Mouse (Mus musculus) T-helper 2 cell (primary cell): ENCODE results near the gene Scmh1.
"Not testable (repeated sequence)": the region's sequence is repeated elsewhere in the genome, so short reads cannot be mapped to it uniquely, and the experiment has no call there.

Experiments used
- in situ Hi-C: fragments of 300-600 bp; cut with MboI, MseI; formaldehyde crosslinking; loops from one replicate; pipeline ENCODE4 v1.15.1; 2025; ENCODE audit warnings: high pct_unique_total_duplicates

Scmh1 gene

DNA sequence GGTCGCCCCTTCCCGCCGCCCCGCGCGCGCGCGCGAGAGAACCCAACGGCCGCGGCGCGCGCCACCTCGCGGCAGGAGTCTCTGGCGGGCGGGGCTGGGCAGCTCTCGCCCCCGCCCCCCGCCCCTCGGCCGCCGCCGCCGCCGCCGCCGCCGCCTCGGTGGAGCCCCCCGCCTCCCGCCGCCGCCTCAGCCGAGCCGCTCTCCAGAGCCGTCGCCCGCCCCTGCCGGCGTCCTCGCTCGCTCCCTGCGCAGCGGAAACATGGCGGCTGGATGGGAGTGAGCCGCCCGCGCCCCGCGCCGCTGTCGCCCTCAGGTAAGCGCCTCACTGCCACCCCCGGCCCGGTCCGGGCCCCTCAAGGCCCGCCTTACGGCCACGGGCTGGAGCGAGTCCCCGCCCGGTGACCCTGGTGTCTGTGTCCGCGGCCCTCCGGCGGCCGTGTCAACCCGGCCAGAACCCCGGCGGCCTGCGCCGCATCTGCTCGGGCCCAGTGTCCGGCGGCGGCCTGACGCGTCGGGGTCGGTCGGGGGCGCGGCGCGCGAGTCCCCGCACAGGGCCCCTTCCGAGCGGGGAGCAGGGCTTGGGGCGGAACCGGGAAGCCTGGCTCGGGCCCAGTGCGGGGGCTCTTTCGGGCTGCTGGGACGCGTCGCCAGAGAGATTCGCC is at the start of gene Scmh1:
Gene Scmh1 (plus strand): TSS at position 138 of the 662 bp plus-strand sequence.
- in situ Hi-C loops = no loop called here

DNA sequence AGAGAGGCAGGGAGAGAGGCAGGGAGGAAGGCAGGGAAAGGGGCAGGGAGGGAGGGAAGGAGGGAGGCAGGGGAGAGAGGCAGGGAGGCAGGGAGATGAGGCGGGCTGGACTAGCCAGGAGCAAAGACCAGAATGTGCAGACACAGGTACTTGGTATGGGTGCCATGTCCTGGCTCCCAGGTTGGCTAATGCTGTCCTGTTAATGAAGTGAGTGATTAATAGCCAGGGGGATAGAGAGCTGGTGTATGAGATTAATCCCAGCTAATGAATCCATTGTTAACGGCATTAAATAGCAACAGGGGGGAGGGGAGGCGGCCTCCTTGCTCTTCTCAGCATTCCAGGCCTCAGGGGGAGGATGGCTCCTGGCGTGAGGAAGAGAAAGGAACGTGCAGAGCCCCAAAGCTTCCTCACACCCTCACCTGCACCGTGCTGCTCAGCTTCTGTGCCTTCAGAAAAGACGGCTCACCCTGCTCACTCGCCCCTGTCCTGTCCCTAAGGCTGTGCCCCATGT is 45.0 kb upstream of the Scmh1 start:
- in situ Hi-C loops = no loop called here

DNA sequence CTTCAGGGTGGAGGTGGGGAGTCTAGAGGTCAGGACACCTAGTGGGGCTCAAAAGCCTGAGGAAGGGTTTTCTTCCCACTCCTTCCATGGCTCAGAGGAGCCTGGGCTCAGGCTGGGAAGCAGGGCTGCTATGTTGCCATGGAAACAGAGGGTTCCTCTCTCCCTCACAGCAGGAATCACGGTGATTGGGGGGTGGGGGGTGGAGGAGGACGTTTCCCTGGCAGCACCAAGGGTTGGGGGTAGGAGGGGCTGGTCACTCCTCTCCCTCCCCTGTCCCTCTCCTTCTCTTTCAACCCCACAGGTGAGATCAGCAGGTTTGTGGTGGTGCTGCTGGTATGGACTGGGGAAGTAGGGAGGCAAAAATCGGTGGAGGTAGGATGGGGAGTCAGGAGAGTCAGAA is 40.4 kb upstream of the Scmh1 start:
- in situ Hi-C loops = loop anchor here (5.0 kb wide), 1 partner anchor 137 kb away; no protein-coding TSS in a partner anchor

DNA sequence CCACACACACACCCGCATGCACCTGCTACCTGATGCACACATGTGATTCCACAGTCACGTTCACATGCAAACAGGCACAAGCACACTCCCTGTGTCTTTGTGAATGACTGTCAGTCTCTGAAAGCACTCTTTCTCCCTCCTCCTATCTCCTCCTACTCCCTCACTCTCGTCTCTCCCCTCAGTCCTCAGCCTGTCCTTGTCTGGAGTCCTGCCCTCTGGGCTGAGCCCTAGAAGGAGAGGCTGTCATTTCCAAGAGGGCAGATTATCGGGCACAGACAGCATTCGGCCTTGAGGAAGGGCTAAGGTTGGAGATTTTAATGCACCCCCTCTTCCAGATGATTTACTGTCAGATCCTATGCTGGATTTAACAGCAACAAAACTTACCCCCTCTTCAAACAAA is 39.6 kb upstream of the Scmh1 start:
- in situ Hi-C loops = loop anchor here (5.0 kb wide), 1 partner anchor 138 kb away; no protein-coding TSS in a partner anchor

DNA sequence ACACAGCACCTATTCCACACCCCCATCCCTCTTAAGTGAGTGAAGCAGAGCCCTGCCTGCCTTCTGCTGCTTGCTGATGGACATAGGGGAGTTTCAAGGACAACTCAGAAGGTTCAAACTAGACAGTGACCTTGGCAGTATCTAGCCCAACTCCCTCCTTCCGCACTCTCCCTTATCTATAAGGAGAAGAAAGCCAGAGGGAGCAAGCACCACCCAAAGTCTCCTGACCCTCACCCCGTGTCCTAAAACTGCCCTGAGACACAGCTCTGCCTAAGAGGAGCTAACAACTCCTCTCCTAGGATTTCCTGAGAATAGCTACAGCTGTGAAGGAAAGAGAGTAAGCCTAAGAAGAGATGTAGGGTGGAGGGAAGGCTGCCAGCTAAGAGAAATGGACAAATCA is 37.0 kb upstream of the Scmh1 start:
- in situ Hi-C loops = loop anchor here (5.0 kb wide), 1 partner anchor 141 kb away; no protein-coding TSS in a partner anchor

DNA sequence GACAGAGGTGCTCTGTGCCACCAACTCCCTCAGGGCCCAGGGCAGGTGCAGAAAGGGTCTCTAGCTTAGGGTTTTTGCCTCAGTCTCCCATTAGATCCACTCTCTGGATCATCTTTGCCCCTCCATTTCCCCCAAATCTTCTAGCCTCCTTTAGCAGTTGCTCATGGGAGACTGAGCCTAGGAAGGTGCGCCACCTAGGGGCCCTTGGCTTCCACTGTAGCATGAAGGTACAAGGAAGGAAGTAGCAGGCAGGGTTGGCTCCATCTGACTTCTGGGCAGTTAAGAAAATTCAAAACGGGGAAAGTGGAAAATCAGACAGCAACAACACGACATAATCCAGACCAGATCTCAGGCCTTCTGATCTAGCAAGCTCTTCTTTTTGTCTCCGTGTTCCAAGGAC is 36.4 kb upstream of the Scmh1 start:
- in situ Hi-C loops = loop anchor here (5.0 kb wide), 1 partner anchor 141 kb away; no protein-coding TSS in a partner anchor

DNA sequence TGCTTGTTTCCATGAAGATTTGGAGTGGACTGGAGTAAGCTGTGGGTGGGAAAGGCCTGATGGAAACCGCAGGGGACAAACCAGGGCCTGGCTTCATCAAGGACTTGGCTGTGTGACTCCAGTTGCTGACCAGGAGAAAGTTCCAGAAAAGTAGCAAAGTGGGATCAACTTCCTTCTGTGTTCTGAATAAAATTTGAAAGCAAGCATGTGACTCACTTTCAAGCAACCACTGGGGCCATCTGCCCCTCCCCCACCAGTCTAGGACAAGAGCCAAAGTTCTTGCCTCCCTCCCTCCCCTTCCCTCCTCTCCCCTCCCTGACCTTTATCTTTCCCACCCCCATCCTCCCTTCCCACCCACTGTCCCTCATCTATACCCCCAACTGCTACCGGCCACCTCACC is 35.9 kb upstream of the Scmh1 start:
- in situ Hi-C loops = loop anchor here (5.0 kb wide), 1 partner anchor 142 kb away; no protein-coding TSS in a partner anchor

DNA sequence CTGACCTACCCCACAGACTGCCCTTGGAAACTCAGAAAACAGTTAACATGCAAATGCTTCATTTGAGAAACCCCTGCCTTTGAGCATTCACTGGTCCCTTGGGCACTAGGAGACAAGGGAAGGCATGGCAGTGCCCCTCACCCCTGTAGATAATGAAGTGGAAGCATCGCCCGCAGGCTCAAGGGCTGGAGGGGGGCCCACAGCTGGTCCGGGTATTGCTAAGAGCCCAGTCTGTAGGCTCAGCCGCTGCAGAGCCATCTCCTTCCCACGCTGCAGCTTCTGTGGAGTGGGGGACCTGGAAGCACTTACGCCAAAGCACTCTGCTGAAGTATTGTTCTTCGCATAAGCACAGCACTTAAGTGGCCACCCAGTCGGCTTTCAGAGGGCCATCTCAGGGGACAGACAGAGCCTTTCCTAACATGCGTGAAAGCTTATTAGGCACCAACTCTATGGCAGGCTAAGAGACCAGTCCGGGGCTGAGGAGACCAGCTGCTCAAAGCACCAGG is 35.2 kb upstream of the Scmh1 start:
- in situ Hi-C loops = loop anchor here (5.0 kb wide), 1 partner anchor 143 kb away; no protein-coding TSS in a partner anchor

DNA sequence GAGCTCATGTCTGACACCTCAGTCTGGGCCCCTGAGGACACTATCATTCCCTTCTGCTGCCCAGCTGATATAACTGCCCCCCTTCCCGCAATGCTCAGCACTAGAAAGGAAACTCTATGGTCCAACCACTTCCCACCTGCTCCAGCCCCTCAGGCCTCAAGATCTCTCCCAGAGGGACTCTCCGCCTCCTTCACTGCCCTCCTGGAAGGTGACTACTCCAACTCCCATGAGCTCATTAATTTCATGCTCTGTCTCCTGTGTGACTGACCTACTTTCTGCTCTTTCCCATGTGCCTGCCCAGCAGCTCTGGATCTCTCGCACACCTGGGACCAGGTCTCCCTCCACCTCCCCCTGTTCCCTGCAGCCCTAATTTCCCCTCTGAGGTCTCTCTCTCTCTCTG is 32.2 kb upstream of the Scmh1 start:
- in situ Hi-C loops = no loop called here

DNA sequence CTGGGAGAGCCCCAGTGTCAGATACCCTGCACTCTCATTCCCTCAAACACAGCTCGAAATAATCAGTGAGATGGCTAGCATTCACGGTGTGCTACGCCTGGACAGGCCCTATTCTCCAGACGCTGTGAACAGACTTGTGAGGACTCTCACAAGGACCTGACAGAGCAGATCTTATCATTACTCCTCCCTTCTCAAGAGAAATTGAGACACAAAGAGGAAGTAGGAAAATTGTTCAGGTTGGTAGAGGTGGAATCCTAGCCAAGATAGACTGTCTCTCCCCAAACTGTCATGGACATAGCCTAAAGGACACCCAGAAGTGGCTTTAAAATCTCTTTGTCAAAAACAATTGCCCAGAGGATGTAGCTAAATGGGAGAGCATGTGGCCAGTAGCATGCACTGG is 31.3 kb upstream of the Scmh1 start:
- in situ Hi-C loops = no loop called here

DNA sequence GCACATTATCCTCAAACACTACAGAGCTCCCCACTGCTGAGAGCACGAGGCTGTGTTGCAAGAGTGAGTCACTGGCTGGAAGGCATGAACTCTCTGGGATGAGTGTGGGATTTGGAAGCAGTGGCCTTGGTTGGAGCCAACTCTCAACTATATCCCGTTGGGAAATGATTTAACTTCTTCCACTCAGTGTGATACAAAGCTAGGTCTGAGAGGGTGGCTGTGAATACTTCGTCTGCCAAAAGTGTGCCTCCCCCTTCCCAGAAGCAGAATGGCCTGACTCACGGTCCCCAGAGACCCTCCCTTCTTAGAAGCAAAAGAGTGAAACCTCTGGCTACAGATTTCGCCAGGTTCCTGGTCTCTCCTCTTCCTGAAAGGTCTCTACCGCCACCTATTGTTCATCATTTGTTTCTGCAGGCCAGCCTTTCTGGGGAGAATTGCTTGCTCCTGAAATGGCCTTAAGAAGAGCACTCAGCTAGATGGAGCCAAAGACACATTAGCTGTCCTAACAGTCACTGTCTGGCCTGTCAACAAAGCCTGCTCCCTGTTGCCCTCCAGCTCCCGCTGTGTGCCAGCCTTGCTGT is 24.2 kb upstream of the Scmh1 start:
- in situ Hi-C loops = no loop called here

DNA sequence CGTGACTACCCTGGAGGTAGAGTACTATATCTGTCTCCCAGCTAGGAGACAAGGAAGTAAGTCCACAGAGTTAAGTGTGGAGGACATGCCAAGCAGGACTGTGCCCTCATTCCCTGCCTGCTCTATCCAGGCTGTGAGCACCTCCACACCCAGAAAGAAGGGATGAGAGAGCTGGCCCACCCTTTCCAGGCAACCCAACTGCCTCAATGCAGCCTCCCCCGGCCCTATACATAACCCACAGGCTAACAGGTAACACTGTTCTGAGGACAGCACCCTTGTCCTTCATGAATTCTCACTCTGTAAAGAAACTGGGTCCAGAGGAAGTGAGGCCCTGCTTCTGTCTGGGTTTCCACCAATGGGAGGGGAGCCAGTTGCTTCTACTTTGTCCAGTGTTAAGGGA is 19.6 kb upstream of the Scmh1 start:
- in situ Hi-C loops = no loop called here

DNA sequence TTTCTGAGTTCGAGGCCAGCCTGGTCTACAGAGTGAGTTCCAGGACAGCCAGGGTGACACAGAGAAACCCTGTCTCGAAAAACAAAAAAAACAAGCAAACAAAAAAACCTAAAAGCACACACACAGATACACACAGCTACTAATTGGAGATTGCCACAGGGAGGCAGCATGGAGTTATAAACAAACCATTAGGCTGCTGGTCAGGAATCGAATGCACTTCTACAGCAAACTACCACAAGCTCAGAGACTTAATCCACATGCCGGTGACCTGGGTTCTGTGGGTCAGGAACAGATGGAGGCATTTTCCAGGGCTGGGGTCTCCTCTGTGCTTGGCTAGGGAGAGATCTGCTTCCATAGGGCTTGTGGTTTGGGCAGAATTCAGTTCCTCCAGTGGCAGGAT is 17.6 kb upstream of the Scmh1 start:
- in situ Hi-C loops = no loop called here

DNA sequence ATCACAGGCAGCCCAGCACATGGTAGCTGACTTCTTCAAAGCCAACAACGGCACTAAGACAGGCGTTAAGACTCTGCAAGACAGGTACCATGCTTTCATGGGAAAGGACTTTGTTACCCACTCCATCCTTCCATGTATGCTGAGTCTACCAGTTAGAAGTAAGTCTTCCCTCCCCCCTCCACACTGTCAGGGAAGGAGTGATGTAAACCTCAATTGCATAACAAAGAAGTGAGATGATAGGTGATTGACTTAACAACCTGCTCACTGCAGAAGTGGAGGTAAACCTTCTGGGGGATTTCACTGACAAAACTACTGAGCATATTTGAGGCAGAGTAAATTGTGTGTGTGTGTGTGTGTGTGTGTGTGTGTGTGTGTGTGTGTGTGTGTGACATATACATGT is 17.1 kb upstream of the Scmh1 start:
- in situ Hi-C loops = no loop called here

DNA sequence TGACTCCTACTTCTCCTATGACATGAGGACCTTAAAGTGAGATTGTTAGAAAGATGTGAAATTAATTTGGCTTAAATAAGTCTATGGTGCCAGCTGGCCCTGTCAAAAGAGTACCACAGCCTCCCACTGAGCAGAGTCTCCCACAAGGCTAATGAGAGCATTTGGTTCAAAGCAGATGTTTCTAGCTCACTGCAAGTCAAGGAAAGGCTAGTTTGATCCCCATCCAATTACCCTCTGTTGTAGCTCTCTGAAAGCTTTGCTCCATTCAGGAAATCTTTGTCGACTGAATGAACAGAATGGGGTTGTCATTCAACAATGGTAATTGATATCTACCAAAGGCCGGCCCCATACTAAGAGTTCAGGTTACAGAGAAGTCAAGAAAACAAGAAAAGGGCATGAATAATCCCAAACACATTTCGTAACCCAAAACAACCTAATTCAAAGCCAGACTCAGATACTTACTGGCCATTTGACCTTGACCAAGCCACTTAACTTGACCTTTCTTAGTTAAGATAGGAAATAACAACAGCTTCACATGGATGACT is 16.0 kb upstream of the Scmh1 start:
- in situ Hi-C loops = no loop called here

DNA sequence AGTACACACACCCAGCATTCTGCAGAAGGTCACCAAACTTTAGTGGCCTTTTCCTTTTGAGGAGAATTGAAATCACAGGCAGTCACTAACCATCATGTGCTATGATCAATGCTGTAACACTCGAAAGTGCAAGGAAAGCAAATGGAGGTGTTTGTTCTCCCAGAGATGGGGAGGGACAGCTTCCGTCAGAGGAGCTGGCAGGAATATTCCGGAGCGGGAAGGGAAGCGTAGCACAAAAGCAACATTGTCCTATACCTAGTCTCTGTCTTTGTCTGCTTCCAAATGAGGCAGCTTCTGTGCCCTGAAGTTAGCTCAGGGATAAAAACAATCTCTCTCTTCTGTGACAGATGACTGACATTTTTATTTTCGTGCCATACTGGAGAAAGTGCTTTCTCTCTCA is 15.5 kb upstream of the Scmh1 start:
- in situ Hi-C loops = no loop called here

DNA sequence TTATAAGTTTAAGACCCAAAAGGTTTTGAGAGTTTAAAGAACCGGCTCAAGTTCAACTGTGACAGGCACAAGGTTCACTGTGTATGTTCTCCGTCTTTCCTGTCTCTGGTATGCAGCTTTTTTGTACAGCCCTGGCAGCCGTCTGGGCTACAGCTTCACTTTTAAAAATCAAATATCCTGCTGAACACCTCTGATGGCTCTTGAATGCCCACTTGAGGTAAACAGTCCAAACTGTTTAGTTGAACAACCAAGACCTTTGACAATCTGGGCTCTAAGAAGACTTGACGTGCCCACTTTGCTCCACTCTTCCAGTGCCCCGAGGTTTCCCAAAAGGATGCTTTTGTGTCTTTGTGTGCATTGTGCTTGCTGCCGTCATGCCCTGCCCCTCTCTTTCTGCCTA is 13.5 kb upstream of the Scmh1 start:
- in situ Hi-C loops = no loop called here

DNA sequence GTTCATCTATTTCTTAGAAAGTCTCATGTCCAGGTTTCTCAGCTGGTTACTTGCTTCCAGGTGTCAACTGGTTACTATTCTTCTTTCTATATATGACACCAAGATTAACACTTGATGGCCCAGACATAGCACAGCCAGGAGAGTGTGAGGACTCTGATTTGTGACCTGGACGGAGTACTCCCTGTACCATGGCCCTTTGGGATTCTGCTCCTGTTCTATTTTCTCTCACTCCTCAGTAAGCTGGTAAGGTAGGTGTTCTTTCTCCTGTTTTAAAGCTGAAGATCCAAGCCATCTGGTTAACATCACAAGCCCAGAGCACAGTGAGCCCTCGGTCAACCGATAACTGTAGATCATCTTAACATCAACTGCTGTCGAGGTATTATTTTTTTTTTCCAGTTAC is 12.7 kb upstream of the Scmh1 start:
- in situ Hi-C loops = no loop called here

DNA sequence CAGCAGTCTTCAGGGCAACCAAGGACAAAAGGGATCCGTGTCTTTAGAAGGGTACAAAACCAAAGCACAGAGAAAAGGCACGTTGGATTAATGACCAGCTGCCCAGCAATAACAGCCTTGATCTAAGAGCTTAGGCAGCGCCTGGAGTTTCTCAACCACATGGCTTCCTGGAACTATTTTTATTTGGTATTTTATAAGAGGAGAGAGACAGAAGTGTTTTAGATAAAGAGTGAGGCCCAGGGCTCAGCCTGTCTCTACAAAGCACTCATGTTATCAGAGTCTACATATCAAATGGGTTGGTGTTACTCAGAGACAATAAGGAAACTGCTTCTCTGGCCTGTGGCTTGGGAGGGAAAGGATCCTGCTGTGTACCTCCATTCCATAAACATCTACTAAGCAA is 12.3 kb upstream of the Scmh1 start:
- in situ Hi-C loops = no loop called here

DNA sequence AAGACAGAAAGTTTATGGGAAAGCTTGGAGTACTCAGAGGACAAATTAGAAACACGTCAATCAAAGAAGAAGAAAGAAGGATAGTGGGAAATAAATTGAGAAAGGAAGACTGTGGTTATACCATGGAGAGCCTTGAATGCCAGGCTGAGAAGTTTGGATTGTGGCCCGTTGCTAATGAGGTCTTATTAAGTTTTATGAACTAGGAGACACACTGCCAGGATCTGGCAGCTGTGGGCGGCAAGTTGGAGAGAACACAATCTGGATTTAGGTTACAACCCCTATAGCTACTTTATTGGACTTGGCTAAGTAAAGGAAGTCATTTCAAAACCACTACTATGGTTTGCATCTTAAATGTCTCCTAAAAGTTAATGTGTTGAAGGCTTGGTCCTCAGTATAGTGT is 4.8 kb upstream of the Scmh1 start:
- in situ Hi-C loops = no loop called here

DNA sequence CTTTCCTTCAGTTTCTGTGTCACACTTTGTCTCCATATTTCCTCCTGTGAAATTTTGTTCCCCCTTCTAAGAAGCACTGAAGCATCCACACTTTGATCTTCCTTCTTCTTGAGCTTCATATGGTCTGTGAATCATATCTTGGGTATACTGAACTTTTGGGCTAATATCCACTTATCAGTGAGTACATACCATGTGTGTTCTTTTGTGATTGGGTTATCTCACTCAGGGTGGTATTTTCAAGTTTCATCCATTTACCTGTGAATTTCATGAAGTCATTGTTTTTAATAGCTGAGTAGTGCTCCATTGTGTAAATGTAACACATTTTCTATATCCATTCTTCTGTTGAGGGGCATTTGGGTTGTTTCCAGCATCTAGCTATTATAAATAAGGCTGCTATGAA is 3.0 kb upstream of the Scmh1 start:
- in situ Hi-C loops = not testable (repeated sequence)

DNA sequence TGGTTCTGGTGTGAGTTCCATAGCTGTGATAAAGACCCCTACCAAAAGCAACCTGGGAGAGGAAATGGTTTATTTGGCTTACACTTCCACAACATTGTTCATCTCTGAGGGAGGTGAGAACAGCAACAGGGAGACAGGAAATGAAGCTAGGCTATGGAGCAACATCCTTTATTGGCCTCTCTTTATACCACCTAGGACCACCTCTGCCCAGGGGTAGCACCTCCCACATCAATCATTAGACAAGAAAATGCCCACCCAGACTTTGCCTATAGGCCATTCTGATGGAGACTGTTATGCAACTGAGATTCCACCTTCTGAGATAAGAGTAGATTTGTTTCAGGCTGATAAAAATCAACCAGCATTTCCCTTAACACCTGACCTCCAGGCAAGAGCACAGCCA is 834 bp upstream of the Scmh1 start:
- in situ Hi-C loops = no loop called here

DNA sequence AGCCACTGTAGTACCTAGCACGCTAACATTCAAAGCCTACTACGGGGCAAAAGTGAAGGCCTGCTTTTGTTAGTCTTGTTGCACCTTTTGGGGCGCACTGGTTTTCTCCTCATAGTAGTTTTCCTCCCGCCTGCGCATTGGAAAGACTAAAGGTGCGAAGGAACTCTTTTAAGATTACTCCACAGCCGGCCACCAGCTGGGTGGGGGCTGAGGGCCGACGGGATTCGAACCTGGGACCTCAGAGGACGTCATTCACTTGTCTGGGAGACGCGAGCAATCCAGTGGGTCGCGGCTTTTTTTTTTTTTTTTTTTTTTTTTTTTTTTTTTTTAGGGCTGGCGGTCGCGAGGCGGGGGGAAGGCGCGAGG is 320 bp upstream of the Scmh1 start:
- in situ Hi-C loops = no loop called here
